Mouse (Mus musculus) stomach, postnatal 0 days (tissue): ENCODE results near the gene Hvcn1. TPM values are rescaled to one million over a fixed set of nuclear protein-coding genes. Genes with fewer than 3 reads are reported as not detected.

Experiments
- ATAC-seq: fragments of 200-750 bp; cut with Nextera tagmentation; 2 replicates; pipeline ENCODE4 v1.8.0; 2017; ENCODE audit not compliant: low FRiP score, low TSS enrichment
- DNase-seq: peaks from one replicate; pipeline ENCODE4 v3.0.0-alpha.2; 2016; ENCODE audit warnings: low spot score
- H3K27ac ChIP-seq: fragments of 300-500 bp; sonication (generic); replicated peaks from 2 replicates; pipeline ENCODE4 v1.5.1; 2014; ENCODE audit warnings: mild to moderate bottlenecking, control low read depth
- H3K27me3 ChIP-seq: fragments of 300-500 bp; sonication (generic); 2 replicates; pipeline ENCODE4 v1.6.1; 2014; ENCODE audit warnings: low read length; ENCODE audit not compliant: control insufficient read depth, insufficient read depth
- H3K36me3 ChIP-seq: fragments of 300-500 bp; sonication (generic); 2 replicates; pipeline ENCODE4 v1.6.1; 2014; ENCODE audit warnings: low read length, mixed read lengths; ENCODE audit not compliant: control insufficient read depth, insufficient read depth
- H3K4me1 ChIP-seq: fragments of 300-500 bp; sonication (generic); replicated peaks from 2 replicates; pipeline ENCODE4 v1.6.1; 2014; ENCODE audit warnings: antibody characterized with exemption; ENCODE audit not compliant: control insufficient read depth, insufficient read depth
- H3K4me2 ChIP-seq: fragments of 300-500 bp; sonication (generic); replicated peaks from 2 replicates; pipeline ENCODE4 v1.6.1; 2014; ENCODE audit warnings: low read depth, mild to moderate bottlenecking, control low read depth, moderate library complexity
- H3K4me3 ChIP-seq: fragments of 300-500 bp; sonication (generic); 2 replicates; pipeline ENCODE4 v1.5.1; 2014; ENCODE audit warnings: low read depth, low read length, control low read depth
- H3K9ac ChIP-seq: fragments of 300-500 bp; sonication (generic); 2 replicates; pipeline ENCODE4 v1.6.1; 2014; ENCODE audit warnings: mild to moderate bottlenecking, low read length, control low read depth, mixed read lengths
- H3K9me3 ChIP-seq: fragments of 300-500 bp; sonication (generic); 2 replicates; pipeline ENCODE4 v1.6.1; 2016; ENCODE audit warnings: low read length; ENCODE audit not compliant: control insufficient read depth
- CTCF ChIP-seq: IDR thresholded peaks from 2 replicates; pipeline ENCODE4 v1.5.1; 2016; ENCODE audit warnings: antibody characterized with exemption, low read depth, mild to moderate bottlenecking, moderate library complexity
- EP300 ChIP-seq: optimal IDR thresholded peaks from 2 replicates; pipeline ENCODE3; 2016; ENCODE audit warnings: antibody characterized with exemption
- WGBS: fragments of 180-500 bp; shearing (Covaris S2); extraction: QIAGEN DNeasy Blood & Tissue Kit; methylation state at CpG from one replicate; pipeline ENCODE4 v1.1.7; 2014; 5-methylcytosine and 5-hydroxymethylcytosine counted together
- polyA plus RNA-seq: library from polyadenylated mRNA; unstranded; fragments of >200 nt; fragmentation: Nextera tagmentation; extraction: Ambion mirVana; gene quantifications from 2 replicates; pipeline ENCODE4 v1.2.1, GENCODE M21; 2015

Gene Hvcn1
- polyA plus RNA-seq, 1 experiment from 2014 or later: 2.8 TPM

- H3K36me3 ChIP-seq: no peaks in the 10 kb centered on the region
- WGBS: 39% methylated on average over 12 of the region's 12 CpGs
- peak; percentile 55 for ATAC-seq
- no peaks in the 10 kb centered on the region for H3K9me3 ChIP-seq
- no peaks in the 10 kb centered on the region for H3K27me3 ChIP-seq
- H3K27ac ChIP-seq: peak overlapping the region; percentile 35
- no peak overlapping the region for H3K4me2 ChIP-seq
- H3K4me1 ChIP-seq: no peaks in the 10 kb centered on the region
- no peak overlapping the region for H3K9ac ChIP-seq
- H3K4me3 ChIP-seq: no peak overlapping the region
- no peak for TF ChIP-seq CTCF
- peak; percentile 17 for TF ChIP-seq EP300
- peak; percentile 41 for DNase-seq
Measured at GRCm38 (mm10) chr5:122268858-122269604, 62.4 kb downstream of the Hvcn1 start.

- no peak overlapping the region for H3K4me3 ChIP-seq
- H3K4me1 ChIP-seq: no peaks in the 10 kb centered on the region
- ATAC-seq: no peak
- H3K9me3 ChIP-seq: no peaks in the 10 kb centered on the region
- H3K36me3 ChIP-seq: no peaks in the 10 kb centered on the region
- H3K9ac ChIP-seq: no peak overlapping the region
- H3K27ac ChIP-seq: no peak overlapping the region
- no peak for DNase-seq
- TF ChIP-seq EP300 (no peak), CTCF (no peak)
- H3K27me3 ChIP-seq: no peaks in the 10 kb centered on the region
- WGBS: 71% methylated on average over 5 of the region's 5 CpGs
- no peak overlapping the region for H3K4me2 ChIP-seq
Measured at GRCm38 (mm10) chr5:122272821-122273220, 66.2 kb downstream of the Hvcn1 start.

- TF ChIP-seq CTCF (no peak), EP300 (no peak)
- Histone ChIP-seq H3K4me1 (no peaks in the 10 kb centered on the region), H3K4me3 (no peak overlapping the region), H3K4me2 (no peak overlapping the region), H3K27me3 (no peaks in the 10 kb centered on the region), H3K36me3 (no peaks in the 10 kb centered on the region), H3K9ac (no peak overlapping the region), H3K9me3 (no peaks in the 10 kb centered on the region), H3K27ac (no peak overlapping the region)
- peak; percentile 84 for DNase-seq
- peak; percentile 82 for ATAC-seq
- WGBS: 29% methylated on average over 5 of the region's 5 CpGs
Measured at GRCm38 (mm10) chr5:122274785-122275184, 68.2 kb downstream of the Hvcn1 start.

GRCm38 (mm10) chr5:122278946-122279345 lies 72.3 kb downstream of the Hvcn1 start:
- 69% methylated on average over 7 of the region's 7 CpGs for WGBS
- no peak overlapping the region for H3K4me3 ChIP-seq
- H3K9ac ChIP-seq: no peak overlapping the region
- no peaks in the 10 kb centered on the region for H3K9me3 ChIP-seq
- TF ChIP-seq EP300: no peak
- no peak for TF ChIP-seq CTCF
- no peak overlapping the region for H3K27ac ChIP-seq
- H3K36me3 ChIP-seq: no peaks in the 10 kb centered on the region
- 0 out of 2 replicates have a peak, but pooled peaks cover 4% of the 10 kb centered on the region for H3K4me1 ChIP-seq
- ATAC-seq (no peak), DNase-seq (no peak)
- H3K27me3 ChIP-seq: no peaks in the 10 kb centered on the region
- H3K4me2 ChIP-seq: no peak overlapping the region

GRCm38 (mm10) chr5:122279799-122280421 lies 73.3 kb downstream of the Hvcn1 start:
- Histone ChIP-seq H3K9ac (no peak overlapping the region), H3K4me2 (peak overlapping the region; percentile 36), H3K27me3 (no peaks in the 10 kb centered on the region), H3K27ac (peak overlapping the region; percentile 78), H3K36me3 (no peaks in the 10 kb centered on the region), H3K9me3 (no peaks in the 10 kb centered on the region), H3K4me1 (0 out of 2 replicates have a peak, but pooled peaks cover 4% of the 10 kb centered on the region), H3K4me3 (no peak overlapping the region)
- no peak for TF ChIP-seq EP300
- no peak for TF ChIP-seq CTCF
- ATAC-seq: peak; percentile 54
- DNase-seq: peak; percentile 53
- WGBS: 44% methylated on average over 12 of the region's 12 CpGs

- H3K9me3 ChIP-seq: no peaks in the 10 kb centered on the region
- DNase-seq (no peak), ATAC-seq (no peak)
- H3K27me3 ChIP-seq: no peaks in the 10 kb centered on the region
- no peak for TF ChIP-seq EP300
- H3K4me2 ChIP-seq: peak overlapping the region; percentile 36
- H3K27ac ChIP-seq: peak overlapping the region; percentile 78
- no peak overlapping the region for H3K9ac ChIP-seq
- no peaks in the 10 kb centered on the region for H3K36me3 ChIP-seq
- no peak overlapping the region for H3K4me3 ChIP-seq
- H3K4me1 ChIP-seq: 0 out of 2 replicates have a peak, but pooled peaks cover 4% of the 10 kb centered on the region
- WGBS: 20% methylated on average over 6 of the region's 6 CpGs
Measured at GRCm38 (mm10) chr5:122280422-122280826, 73.8 kb downstream of the Hvcn1 start.
